Mouse (Mus musculus) megakaryocyte, adult 5-6 weeks (primary cell): ENCODE results near the gene Trim62. TPM values are rescaled to one million over a fixed set of nuclear protein-coding genes. Genes with fewer than 3 reads are reported as not detected.

Source experiments
- ATAC-seq: 2 replicates; pipeline ENCODE4 v1.8.0; 2016; ENCODE audit warnings: mild to moderate bottlenecking, inconsistent platforms; ENCODE audit not compliant: poor library complexity, severe bottlenecking
- total RNA-seq, 2 experiments: library from RNA; stranded (forward) in 1 of 2; stranded (reverse) in 1 of 2; fragments of 153-499, 151-499 nt in 1 of 2; fragments of 221-1000, 200-1000 nt in 1 of 2; gene quantifications; 2 replicates each; pipeline versions ENCODE4 v1.2.3 to v1.2.4; 2015 to 2017

Gene Trim62
- total RNA-seq, 2 experiments from 2014 or later: 0.84 to 2.0 TPM

- ATAC-seq: no peak
Observed at GRCm38 (mm10) chr4:128884711-128885095, 1.3 kb downstream of the Trim62 start.

GRCm38 (mm10) chr4:128885540-128885939 is 2.2 kb downstream of the Trim62 start:
- no peak for ATAC-seq

DNA sequence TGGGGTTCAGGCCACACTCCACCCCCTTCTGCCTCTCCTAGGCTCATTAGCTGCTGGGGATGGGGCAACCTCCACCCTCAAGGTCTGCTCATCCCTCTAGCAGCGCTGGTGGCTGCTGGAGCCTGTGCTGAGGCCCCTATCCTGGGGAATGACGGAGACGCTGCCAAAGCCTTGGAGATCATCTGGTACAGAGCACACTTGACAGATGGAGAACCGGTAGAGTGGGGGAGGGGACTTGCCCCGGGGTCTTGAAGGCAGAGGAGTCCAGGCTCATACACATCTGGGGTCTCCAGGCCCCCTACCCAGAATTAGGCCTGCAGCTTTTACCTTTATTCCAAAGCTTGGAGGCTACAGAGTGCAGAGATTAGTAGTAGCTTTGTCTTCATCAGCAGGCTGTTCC is 3.2 kb downstream of the Trim62 start:
- no peak for ATAC-seq

DNA sequence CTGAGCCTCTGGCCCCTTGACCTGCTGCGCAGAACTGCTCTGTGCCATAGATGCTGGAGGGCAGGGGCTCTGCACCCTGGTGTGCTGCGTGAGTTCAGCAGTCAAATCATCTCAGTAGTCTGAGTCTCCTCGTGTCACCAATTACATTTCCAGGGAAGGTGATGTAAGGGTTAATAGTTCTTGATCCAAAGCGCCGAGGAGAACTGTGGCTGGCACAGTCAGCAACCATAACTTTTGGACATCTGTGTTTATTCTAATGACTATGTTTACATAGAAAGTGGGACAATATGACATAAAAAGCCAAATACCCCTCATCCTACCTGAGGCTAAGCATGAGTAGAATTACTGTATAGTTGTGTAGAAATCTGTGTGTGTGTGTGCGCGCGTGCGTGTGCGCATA is 3.6 kb downstream of the Trim62 start:
- ATAC-seq: no peak

- ATAC-seq: no peak
Observed at GRCm38 (mm10) chr4:128887641-128888091, 4.3 kb downstream of the Trim62 start.

DNA sequence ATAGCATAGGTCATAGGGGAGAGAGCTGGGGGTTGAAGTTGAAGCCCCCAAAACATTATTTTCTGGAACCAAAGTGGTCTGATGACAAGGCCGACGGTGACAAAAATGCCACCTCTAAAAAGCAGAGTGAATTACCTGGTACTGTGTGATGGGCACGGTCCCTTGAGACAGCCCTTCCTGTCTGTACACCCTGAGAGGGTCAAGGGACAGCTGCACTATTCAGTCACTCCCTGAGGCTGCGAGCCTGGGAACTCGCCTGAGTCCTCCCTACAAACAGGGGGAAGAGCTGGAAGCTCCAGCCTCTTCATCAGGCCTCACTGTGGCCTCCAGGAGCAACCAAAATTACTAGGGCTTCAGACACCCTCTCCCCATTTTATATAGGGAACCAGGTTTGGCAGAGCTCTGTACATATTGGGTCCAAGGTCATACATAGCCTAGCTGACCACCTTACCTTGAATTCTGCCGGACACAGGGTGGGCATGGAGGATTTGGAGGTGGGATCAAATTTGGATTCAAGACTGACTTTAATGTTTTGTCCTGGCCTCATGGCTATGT is 5.1 kb downstream of the Trim62 start:
- no peak for ATAC-seq

DNA sequence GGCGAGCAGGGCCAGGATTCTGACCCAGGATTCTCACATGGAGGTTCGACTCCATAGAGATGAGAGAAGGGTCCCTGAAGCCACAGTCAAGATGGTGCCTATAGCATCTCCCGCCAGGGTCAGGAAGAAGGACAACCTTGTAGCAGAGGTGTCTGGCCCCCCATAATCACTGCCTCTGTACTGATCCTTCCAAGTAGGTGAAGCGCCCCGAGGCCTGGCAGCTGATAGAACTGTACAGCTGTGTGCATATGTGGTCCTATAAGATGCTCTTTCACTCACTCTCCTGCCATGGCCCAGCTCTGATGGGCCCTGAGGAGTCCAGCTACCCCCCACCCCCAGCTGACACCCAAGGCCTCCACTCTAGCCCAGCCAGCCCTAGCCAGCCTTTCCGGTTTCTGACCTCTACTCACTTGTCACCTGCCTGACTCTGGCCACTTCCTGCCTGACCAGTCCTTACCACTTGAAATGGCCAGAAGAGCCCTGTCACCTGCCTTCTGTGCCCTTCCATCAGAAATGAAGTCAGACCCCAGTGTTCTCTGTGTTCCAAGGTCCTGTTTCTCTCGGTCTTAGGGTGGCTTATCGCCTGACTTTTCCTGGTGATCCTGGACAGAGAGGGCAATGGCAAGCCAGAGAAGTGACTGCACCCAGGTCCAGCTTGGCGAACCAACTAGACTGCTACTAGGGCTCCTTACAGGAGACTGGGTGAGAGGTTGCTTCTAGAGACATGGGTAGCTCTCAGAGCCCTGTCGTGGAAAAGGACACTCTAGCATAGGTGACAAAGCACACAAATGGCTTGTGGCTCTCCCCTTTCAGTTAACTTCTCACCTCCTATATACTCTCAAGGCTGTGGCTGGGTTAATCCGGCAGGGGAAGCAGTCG is 6.6 kb downstream of the Trim62 start:
- no peak for ATAC-seq

DNA sequence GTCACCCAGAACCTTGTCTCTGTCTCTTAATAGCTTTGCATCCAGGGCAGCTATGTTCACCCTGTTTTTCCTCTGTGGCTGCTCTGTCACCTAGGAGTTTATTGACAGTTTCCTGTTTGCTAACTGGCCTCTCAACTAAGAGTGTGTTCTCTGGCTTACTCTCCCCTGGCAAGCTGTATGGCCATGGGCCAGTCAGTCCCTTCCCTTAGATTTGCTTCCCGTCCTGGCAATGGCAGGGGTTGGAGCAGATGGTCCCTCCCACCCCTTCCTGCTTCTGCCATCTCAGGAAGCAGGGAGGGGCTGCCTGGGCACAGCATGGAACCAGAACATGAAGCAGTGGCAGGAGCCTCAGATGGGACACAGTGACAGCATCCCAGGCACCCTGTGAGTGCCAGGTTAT is 7.8 kb downstream of the Trim62 start:
- no peak for ATAC-seq

DNA sequence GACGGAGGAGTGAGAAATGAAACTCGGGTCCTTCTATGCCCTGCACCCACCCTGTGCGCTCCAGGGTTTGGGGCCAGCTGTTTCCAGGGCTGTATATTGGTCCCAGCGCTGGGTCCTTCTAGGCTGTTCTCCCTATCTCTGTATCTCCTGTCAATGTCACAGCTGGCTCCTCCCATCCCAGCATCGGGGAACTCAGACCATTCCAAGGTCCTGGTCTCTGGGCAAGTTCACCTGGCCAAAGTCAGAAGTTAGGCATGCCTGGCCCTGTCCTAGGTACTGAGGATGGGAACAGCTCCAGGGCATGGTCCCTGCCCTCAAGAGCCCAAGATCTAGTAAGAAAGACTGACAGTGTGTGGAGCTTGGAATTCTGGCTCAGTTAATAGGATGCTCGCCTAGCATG is 8.4 kb downstream of the Trim62 start:
- no peak for ATAC-seq

GRCm38 (mm10) chr4:128892188-128892587 is 8.8 kb downstream of the Trim62 start:
- ATAC-seq: no peak

DNA sequence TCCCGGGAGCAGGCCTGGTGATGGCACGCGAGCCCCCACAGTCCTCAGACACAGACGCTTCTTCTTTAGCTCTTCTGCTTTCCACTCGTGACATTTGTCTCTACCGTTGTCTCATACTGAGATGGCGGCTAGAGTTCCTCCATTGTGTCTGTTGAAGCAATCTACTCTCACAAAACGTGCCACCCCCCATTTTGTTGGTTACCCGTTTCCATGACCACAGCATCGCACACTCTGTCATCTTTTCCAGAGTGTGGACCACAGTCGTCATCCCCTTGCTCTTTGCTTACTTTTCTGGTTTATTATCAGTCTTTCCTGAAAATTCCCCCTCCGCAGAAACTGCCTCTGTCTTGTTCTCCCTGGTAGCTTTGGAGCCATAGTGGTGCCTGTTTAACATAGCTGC is 10.7 kb downstream of the Trim62 start:
- no peak for ATAC-seq

- ATAC-seq: no peak
Observed at GRCm38 (mm10) chr4:128895841-128896240, 12.5 kb downstream of the Trim62 start.

DNA sequence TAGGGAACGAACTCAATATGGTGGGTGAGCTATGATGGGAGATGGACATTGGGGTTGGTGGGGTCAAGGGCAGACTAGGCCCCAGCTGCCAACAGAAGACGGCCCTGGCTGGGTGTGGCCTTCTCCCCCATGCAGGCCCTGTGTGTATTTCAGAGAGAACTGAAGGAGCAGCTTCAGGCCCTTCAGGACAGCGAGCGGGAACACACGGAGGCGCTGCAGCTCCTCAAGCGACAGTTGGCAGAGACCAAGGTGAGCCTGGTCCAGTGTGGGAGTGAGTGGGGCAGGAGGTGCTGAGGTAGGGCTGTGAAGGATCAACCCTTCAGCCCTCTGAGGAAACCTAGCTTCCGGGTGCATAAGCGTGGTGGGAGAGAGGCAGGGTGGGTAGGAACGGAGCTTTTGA is 13.3 kb downstream of the Trim62 start:
- no peak for ATAC-seq

- ATAC-seq: no peak
Observed at GRCm38 (mm10) chr4:128897911-128898421, 14.6 kb downstream of the Trim62 start.

- ATAC-seq: no peak
Observed at GRCm38 (mm10) chr4:128899332-128899731, 16.0 kb downstream of the Trim62 start.

DNA sequence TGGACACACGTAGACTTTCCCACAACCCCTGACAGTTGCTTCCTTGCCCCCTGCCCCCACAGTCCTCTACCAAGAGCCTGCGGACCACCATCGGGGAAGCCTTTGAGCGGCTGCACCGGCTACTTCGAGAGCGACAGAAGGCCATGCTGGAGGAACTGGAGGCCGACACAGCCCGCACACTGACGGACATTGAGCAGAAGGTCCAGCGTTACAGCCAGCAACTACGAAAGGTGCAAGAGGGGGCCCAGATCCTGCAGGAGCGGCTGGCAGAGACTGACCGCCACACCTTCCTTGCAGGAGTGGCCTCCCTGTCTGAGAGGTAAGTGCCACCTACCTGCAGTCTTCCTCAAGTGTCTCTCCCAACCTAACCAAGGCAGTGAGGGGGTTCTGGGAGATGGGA is 17.1 kb downstream of the Trim62 start:
- no peak for ATAC-seq

DNA sequence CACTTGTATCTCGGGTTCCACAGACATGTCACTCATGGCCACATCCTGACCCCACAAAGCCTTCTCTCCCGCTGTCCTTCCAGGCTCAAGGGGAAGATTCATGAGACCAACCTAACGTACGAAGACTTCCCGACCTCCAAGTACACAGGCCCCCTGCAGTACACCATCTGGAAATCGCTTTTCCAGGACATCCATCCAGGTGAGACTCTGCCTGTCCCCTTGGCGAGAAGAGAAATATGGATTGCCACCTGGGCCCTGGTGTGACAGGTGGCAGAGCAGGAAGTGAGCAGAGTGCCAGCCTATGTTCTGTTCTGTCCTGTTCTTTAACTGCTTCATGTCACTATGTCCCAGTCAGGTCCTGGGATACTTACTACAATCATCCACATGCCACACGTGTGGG is 19.0 kb downstream of the Trim62 start:
- no peak for ATAC-seq

- ATAC-seq: no peak
Observed at GRCm38 (mm10) chr4:128904035-128904800, 20.8 kb downstream of the Trim62 start.

DNA sequence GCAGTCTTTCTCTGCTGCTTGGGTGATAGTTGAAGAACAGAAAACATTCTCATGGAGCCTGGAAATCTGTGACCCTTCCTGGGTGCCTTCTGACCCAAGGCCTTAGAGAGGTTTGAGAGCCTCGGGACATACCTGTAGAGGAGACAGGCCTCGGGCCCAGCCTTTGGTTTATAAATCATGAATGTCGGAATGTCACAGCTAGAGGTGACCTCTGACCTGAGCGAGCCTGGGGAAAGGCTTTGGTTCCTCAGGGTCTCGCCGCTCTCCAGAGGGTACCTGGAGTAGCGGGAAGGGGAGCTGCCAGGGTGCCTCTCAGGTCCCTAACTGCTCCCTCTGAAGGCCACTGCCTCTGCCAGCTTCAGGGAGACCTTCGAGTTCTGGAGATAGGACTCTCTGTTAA is 21.9 kb downstream of the Trim62 start:
- ATAC-seq: no peak

GRCm38 (mm10) chr4:128906757-128907156 is 23.4 kb downstream of the Trim62 start:
- ATAC-seq: no peak

DNA sequence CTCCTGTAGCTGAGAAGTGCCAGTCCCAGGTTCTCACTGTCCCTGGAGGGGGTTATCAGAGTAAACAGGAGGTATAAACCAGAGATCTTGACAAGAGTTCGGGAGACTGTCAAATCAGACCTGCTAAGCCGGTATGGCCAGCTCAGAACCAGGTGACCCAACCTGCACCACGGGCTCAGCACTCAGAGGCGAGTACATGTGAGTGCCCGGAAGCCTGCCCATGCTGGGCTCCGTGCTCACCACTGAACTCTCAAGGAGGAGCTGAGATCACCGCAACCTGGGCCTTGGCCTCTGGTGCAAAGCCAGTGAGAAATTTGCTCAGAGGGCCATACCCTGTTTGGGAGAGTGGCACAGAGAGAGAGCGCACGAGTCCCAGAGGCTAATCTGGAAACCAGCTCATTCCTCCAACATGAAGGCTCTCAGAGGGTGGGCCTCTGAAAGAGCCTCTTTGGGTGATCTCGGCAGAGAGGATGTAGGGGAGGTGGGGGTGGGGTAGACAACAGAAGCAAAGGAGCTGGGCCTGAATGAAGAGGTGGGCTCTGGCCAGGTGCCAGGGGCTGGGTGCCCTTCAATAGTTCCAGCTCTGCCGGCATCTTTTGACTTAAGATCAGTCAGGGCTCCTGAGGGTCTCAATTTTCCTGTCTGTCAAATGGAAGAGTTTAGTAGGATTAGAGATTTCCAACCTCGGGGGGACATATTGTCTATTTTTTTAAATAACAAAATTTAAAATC is 24.0 kb downstream of the Trim62 start:
- ATAC-seq: no peak
